In the genomic region with DNA sequence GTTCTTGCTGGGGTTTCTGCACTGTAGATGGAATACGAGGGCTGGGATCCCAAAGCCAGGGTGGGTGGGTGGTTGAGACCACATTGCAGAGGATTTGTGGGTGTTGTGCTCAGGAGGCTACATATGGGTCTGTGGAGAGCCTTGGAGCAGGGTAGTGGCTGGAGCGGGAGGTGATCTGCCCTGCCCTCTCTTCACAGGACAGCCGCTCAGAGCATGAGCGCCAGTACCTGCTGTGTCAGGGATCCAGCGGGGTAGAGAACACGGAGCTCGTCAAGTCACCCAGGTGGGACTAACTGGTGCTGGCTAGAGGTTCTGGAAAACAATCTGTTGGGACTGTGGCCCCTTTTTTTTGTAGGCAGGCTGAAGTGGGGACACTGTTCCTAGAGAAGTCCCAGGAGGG, we compare ENCODE assay signal across 27 mouse cellular contexts. TPM values are rescaled to one million over a fixed set of nuclear protein-coding genes. Genes with fewer than 3 reads are reported as not detected.
"Had no signal": no experiment of that assay in that cellular context is flagged by ENCODE, and none has a peak within 500 bp of the region (broad histone marks: within the 10 kb centered on the region; RNA-seq: fewer than 3 reads in every experiment).

No protein-coding gene starts in this region.

- H3K9ac ChIP-seq: intestine, embryonic 15.5 days; kidney, embryonic 15.5 days; limb, embryonic 12.5 days; limb, embryonic 15.5 days; lung, embryonic 15.5 days; neural tube, embryonic 12.5 days; neural tube, embryonic 15.5 days had no signal

- H3K4me1 ChIP-seq: intestine, embryonic 15.5 days; kidney, embryonic 15.5 days; limb, embryonic 12.5 days; limb, embryonic 15.5 days; lung, embryonic 15.5 days; neural tube, embryonic 12.5 days; neural tube, embryonic 15.5 days had no signal

- H3K9me3 ChIP-seq: intestine, embryonic 15.5 days; kidney, embryonic 15.5 days; limb, embryonic 12.5 days; limb, embryonic 15.5 days; lung, embryonic 15.5 days; megakaryocyte, embryonic 14.5 days; midbrain, embryonic 10.5 days; neural tube, embryonic 12.5 days; neural tube, embryonic 15.5 days had no signal

- DNase-seq: kidney, adult 11 months; kidney, adult 8-10 months; kidney, postnatal 10 days; kidney, postnatal 36 days; layer of hippocampus, postnatal 36 days; left cerebral cortex, postnatal 4 days; lung, adult 18-20 months; lung, postnatal 10 days; lung, postnatal 36 days; midbrain, embryonic 14.5 days; right cerebral cortex, adult 18-20 months; right cerebral cortex, postnatal 14 days; right cerebral cortex, postnatal 4 days; thymus, adult 18-20 months; thymus, postnatal 14 days; thymus, postnatal 4 days had no signal

- H3K27me3 ChIP-seq: intestine, embryonic 15.5 days; kidney, embryonic 15.5 days; limb, embryonic 12.5 days; limb, embryonic 15.5 days; lung, embryonic 15.5 days; megakaryocyte, embryonic 14.5 days; neural tube, embryonic 12.5 days; neural tube, embryonic 15.5 days had no signal

- H3K4me3 ChIP-seq: intestine, embryonic 15.5 days; kidney, embryonic 15.5 days; left cerebral cortex, adult 2 months; limb, embryonic 12.5 days; limb, embryonic 15.5 days; lung, embryonic 15.5 days; megakaryocyte, embryonic 14.5 days; midbrain, embryonic 10.5 days; neural tube, embryonic 12.5 days; neural tube, embryonic 15.5 days had no signal

- H3K4me2 ChIP-seq: intestine, embryonic 15.5 days; kidney, embryonic 15.5 days; limb, embryonic 12.5 days; limb, embryonic 15.5 days; lung, embryonic 15.5 days; neural tube, embryonic 12.5 days; neural tube, embryonic 15.5 days had no signal

- H3K27ac ChIP-seq: intestine, embryonic 15.5 days; kidney, embryonic 15.5 days; left cerebral cortex, adult 2 months; limb, embryonic 12.5 days; limb, embryonic 15.5 days; lung, embryonic 15.5 days; midbrain, embryonic 10.5 days; neural tube, embryonic 12.5 days; neural tube, embryonic 15.5 days had no signal

RNA-seq across cellular contexts. Expression of a gene that starts 49.2 kb away (rescaled TPM):
- total RNA-seq: left cerebral cortex, postnatal 4 days had no signal
- polyA plus RNA-seq: kidney, embryonic 15.5 days; midbrain, embryonic 14.5 days; stomach, embryonic 14.5 days had no signal
